Mouse (Mus musculus) liver, adult 2 months (tissue): ENCODE data around the gene Pgs1. TPM values are rescaled to one million over a fixed set of nuclear protein-coding genes. Genes with fewer than 3 reads are reported as not detected.
A peak's percentile ranks its signal among the peaks of the same experiment; 100 is the strongest.

Experiments
- DNase-seq: peaks from one replicate; pipeline ENCODE4 v3.0.0-alpha.2; 2011; ENCODE audit warnings: low read depth, low spot score; ENCODE audit errors: extremely low read depth
- H3K27ac ChIP-seq: fragments of 200-500 bp; replicated peaks from 2 replicates; pipeline ENCODE4 v1.5.1; 2012; ENCODE audit warnings: low read depth, mild to moderate bottlenecking, control low read depth, inconsistent platforms, low read length; ENCODE audit not compliant: insufficient read depth
- H3K27me3 ChIP-seq: fragments of 200-500 bp; 2 replicates; pipeline ENCODE4 v1.6.1; 2012; ENCODE audit warnings: mild to moderate bottlenecking, moderate library complexity, low read length, inconsistent platforms; ENCODE audit not compliant: control insufficient read depth, insufficient read depth
- H3K36me3 ChIP-seq: fragments of 200-500 bp; 2 replicates; pipeline ENCODE4 v1.6.1; 2012; ENCODE audit warnings: low read length, inconsistent platforms; ENCODE audit not compliant: control insufficient read depth, insufficient read depth
- H3K4me1 ChIP-seq: fragments of 200-500 bp; 2 replicates; pipeline ENCODE4 v1.6.1; 2011; ENCODE audit warnings: low read length; ENCODE audit not compliant: control insufficient read depth, insufficient read depth
- H3K4me3 ChIP-seq: fragments of 200-500 bp; 2 replicates; pipeline ENCODE4 v1.5.1; 2011; ENCODE audit warnings: low read depth, mild to moderate bottlenecking, control low read depth, low read length, moderate library complexity; ENCODE audit not compliant: insufficient read depth
- H3K79me2 ChIP-seq: fragments of 200-500 bp; 2 replicates; pipeline ENCODE4 v1.6.1; 2012; ENCODE audit warnings: inconsistent platforms, mild to moderate bottlenecking, low read length, moderate library complexity; ENCODE audit not compliant: control insufficient read depth, insufficient read depth
- H3K9ac ChIP-seq: fragments of 200-500 bp; 2 replicates; pipeline ENCODE4 v1.6.1; 2012; ENCODE audit warnings: low read depth, mild to moderate bottlenecking, control low read depth, inconsistent platforms, low read length
- CTCF ChIP-seq: fragments of 200-500 bp; IDR thresholded peaks from 2 replicates; pipeline ENCODE4 v1.5.1; 2011; ENCODE audit warnings: low read depth, low read length, control low read depth
- POLR2A ChIP-seq: fragments of 200-500 bp; IDR thresholded peaks from 2 replicates; pipeline ENCODE4 v1.6.1; 2011; ENCODE audit warnings: low read length, control low read depth; ENCODE audit not compliant: insufficient read depth; ENCODE audit errors: extremely low read depth
- WGBS: fragments of 180-500 bp; shearing (Covaris S2); methylation state at CpG from one replicate; pipeline ENCODE4 v1.1.7; 2018; 5-methylcytosine and 5-hydroxymethylcytosine counted together
- polyA plus RNA-seq: library from polyadenylated mRNA; depleted of rRNA; stranded (reverse); fragments of >200 nt; gene quantifications from 2 replicates; pipeline ENCODE4 v1.2.3, GENCODE M21; 2012
- total RNA-seq: library from RNA; depleted of rRNA; stranded (reverse); fragments of >200 nt; gene quantifications from 2 replicates; pipeline ENCODE4 v1.2.3, GENCODE M21; 2014

The Pgs1 gene
- total and polyA plus RNA-seq, 2 experiments: 4.7 to 22.1 TPM

DNA sequence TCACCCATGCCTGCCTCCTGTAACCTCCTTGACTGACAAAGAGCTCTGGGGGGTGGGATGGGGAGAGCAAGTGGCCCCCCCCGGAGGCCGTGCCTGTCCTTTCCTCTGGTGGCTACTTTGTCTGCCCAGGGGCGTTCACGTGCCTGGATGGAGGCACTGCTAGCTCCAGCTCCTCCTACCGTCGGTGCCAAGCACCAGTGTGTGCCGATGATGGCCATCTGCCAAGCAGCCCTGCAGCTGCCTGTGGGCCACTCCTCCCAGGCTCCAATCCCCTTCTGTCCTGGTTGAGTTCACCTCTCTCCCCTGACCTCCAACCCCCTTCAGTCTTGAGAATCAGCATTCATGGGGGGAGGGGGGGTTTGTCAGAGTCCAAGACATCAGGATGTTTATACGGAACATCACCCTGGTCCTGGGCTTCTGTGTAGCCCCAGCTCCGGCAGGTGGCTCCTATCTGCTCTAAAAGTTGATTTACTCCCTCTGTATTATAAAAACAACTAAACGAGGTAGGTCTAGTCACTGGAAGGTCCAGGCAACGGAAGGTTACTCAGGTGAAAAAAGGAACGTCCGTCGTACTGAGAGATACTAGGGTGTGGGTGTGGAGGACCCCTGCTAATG lies 57.3 kb downstream of the Pgs1 start:
- no peak for DNase-seq
- Histone ChIP-seq H3K36me3 (no peaks in the 10 kb centered on the region), H3K27me3 (no peaks in the 10 kb centered on the region), H3K4me3 (no peak overlapping the region), H3K27ac (no peak overlapping the region), H3K9ac (no peak overlapping the region), H3K79me2 (no peaks in the 10 kb centered on the region), H3K4me1 (no peaks in the 10 kb centered on the region)
- WGBS: 67% methylated on average over 14 of the region's 14 CpGs
- TF ChIP-seq CTCF: no peak

DNA sequence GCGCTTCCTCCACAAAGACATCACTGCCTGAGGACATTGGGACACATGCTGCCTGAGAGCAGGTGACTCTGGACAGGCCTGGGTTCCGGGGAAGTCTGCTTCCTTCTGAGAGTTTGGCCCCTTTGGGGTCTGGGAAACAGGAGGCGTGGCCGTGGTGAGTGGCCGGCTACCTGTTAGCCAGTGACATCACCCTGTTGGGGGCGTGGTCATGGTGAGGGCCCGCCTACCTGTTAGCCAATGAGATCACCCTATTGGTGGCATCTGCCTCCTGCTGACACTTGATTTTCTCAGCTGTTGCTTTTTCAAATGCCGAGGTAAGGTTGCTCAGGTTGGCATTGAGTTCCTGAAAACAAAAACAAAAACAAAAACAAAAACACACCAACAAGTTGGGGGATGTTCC lies 63.5 kb downstream of the Pgs1 start:
- Histone ChIP-seq H3K36me3 (no peaks in the 10 kb centered on the region), H3K9ac (no peak overlapping the region), H3K79me2 (no peaks in the 10 kb centered on the region), H3K4me3 (no peak overlapping the region), H3K27ac (no peak overlapping the region), H3K27me3 (no peaks in the 10 kb centered on the region), H3K4me1 (no peaks in the 10 kb centered on the region)
- no peak for DNase-seq
- whole genome bisulfite sequencing: 46% methylated on average over 8 of the region's 8 CpGs
- TF ChIP-seq POLR2A: no peak
- TF ChIP-seq CTCF: no peak

DNA sequence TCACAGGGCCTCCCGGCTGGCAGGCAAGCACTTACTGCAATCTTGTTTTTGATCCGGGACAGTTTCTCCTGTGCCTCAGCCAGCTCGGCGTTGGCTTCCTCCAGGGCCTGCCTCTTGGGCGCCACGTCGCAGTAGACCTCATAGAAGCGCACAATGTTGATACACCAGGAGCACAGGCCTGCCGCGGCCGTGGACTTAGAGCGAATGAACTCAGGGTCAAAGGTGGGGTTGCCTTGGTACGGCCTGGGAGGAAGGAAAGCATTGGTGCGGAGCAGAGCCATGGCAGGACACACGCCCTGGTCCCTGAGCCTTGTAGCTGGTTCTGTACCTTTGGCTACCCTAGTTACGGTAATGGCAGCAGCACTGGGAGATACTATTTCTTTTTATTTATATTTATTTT lies 64.1 kb downstream of the Pgs1 start:
- no peaks in the 10 kb centered on the region for H3K27me3 ChIP-seq
- no peak overlapping the region for H3K27ac ChIP-seq
- 58% methylated on average over 16 of the region's 16 CpGs for WGBS

DNA sequence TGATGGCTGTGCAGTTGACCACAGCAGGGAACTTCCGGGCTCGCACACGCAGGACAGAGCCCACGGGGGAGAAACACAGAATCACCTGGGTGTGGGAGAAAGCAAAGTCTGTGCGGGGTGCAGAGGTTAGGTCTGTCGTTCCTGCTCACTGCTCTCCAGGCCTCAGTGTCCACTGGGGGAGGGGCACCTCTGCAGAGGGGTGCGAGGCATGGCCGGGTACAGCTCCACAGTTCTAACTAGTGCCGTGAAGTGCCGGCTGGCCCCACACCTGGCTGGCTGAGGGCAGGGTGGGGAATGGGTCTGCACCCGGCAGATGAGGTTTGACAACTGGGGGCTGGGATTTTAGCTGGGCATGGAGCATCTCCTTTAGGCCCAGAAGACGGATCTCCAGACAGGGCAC lies 72.3 kb downstream of the Pgs1 start:
- Histone ChIP-seq H3K4me1 (no peaks in the 10 kb centered on the region), H3K27ac (no peak overlapping the region), H3K9ac (no peak overlapping the region), H3K4me3 (no peak overlapping the region), H3K27me3 (0 out of 2 replicates have a peak, but pooled peaks cover 2% of the 10 kb centered on the region), H3K79me2 (no peaks in the 10 kb centered on the region), H3K36me3 (no peaks in the 10 kb centered on the region)
- TF ChIP-seq POLR2A (no peak), CTCF (no peak)
- DNase-seq: no peak
- WGBS: 67% methylated on average over 12 of the region's 12 CpGs

More for the DNA sequence above, 64.1 kb downstream of the Pgs1 start:
- Histone ChIP-seq H3K9ac (no peak overlapping the region), H3K4me1 (no peaks in the 10 kb centered on the region), H3K36me3 (no peaks in the 10 kb centered on the region), H3K79me2 (no peaks in the 10 kb centered on the region), H3K4me3 (no peak overlapping the region)
- peak; percentile 19 for DNase-seq
- TF ChIP-seq POLR2A (no peak), CTCF (no peak)

DNA sequence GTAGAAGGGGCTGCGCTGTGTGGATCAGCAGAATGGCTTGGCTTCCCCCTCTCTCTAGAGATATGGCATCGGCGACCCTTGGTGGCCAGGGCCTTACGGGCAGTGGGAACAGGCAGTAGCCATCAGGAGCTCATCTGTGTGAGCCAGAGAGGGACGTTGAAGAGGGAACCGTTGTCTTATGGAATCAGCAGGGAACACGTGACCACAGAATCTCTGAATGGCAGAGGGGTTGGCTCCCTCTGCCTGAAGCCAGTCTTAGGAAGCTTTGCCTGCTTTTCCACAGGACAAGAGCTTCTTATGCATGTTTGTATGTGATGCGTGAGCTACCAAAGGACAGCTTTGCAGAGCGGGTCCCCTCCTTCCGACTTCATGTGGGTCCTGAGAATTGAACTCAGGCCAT lies 72.8 kb downstream of the Pgs1 start:
- DNase-seq: no peak
- Histone ChIP-seq H3K36me3 (no peaks in the 10 kb centered on the region), H3K4me1 (no peaks in the 10 kb centered on the region), H3K4me3 (no peak overlapping the region), H3K27me3 (0 out of 2 replicates have a peak, but pooled peaks cover 2% of the 10 kb centered on the region), H3K79me2 (no peaks in the 10 kb centered on the region), H3K9ac (no peak overlapping the region), H3K27ac (no peak overlapping the region)
- TF ChIP-seq POLR2A (no peak), CTCF (no peak)
- 64% methylated on average over 10 of the region's 10 CpGs for WGBS

DNA sequence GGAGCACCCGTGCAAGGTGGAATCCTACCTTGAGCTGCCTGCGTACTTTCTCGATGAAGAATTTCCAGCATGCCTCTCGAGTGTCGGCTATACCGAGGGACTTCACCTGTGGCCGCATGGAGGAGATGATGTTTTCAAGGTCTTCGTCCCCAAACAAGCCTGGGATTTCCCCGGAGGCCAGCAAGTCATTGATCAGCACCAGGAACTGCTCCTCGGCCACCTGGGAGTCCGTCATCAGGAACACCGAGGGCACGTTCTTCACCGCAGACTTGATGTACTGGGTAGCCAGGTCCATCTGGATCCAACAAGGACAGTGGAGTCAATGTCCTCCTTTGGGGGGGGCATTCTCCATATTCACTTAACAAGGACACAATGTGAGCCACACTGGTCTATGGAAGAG lies 73.9 kb downstream of the Pgs1 start:
- WGBS: 61% methylated on average over 14 of the region's 14 CpGs
- Histone ChIP-seq H3K27ac (no peak overlapping the region), H3K9ac (no peak overlapping the region), H3K4me3 (no peak overlapping the region), H3K27me3 (0 out of 2 replicates have a peak, but pooled peaks cover 2% of the 10 kb centered on the region), H3K79me2 (no peaks in the 10 kb centered on the region), H3K36me3 (no peaks in the 10 kb centered on the region), H3K4me1 (no peaks in the 10 kb centered on the region)
- no peak for TF ChIP-seq POLR2A
- no peak for TF ChIP-seq CTCF
- DNase-seq: no peak
